Mouse (Mus musculus) liver, embryonic 15.5 days (tissue): ENCODE data around the gene Klf1. TPM values are rescaled to one million over a fixed set of nuclear protein-coding genes. Genes with fewer than 3 reads are reported as not detected.
A peak's percentile ranks its signal among the peaks of the same experiment; 100 is the strongest.

Experiments
- ATAC-seq: fragments of 200-750 bp; cut with Nextera tagmentation; 2 replicates; pipeline ENCODE4 v1.8.0; 2017; ENCODE audit warnings: moderate number of reproducible peaks, mild to moderate bottlenecking, moderate library complexity; ENCODE audit not compliant: insufficient read depth
- H3K27ac ChIP-seq: fragments of 300-500 bp; sonication (generic); replicated peaks from 2 replicates; pipeline ENCODE4 v1.5.1; 2015; ENCODE audit warnings: mild to moderate bottlenecking, inconsistent platforms
- H3K27me3 ChIP-seq: fragments of 300-500 bp; sonication (generic); 2 replicates; pipeline ENCODE4 v1.6.1; 2015; ENCODE audit warnings: mild to moderate bottlenecking, inconsistent platforms
- H3K36me3 ChIP-seq: fragments of 300-500 bp; sonication (generic); replicated peaks from 2 replicates; pipeline ENCODE4 v1.6.1; 2015; ENCODE audit warnings: moderate library complexity, mild to moderate bottlenecking, inconsistent platforms
- H3K4me1 ChIP-seq: fragments of 300-500 bp; sonication (generic); replicated peaks from 2 replicates; pipeline ENCODE4 v1.6.1; 2015; ENCODE audit warnings: inconsistent platforms
- H3K4me2 ChIP-seq: fragments of 300-500 bp; sonication (generic); 2 replicates; pipeline ENCODE4 v1.6.1; 2015; ENCODE audit warnings: moderate library complexity, mild to moderate bottlenecking, inconsistent platforms
- H3K4me3 ChIP-seq: fragments of 300-500 bp; sonication (generic); replicated peaks from 2 replicates; pipeline ENCODE4 v1.5.1; 2015; ENCODE audit warnings: mild to moderate bottlenecking, inconsistent platforms
- H3K9ac ChIP-seq: fragments of 300-500 bp; sonication (generic); 2 replicates; pipeline ENCODE4 v1.6.1; 2015; ENCODE audit warnings: moderate library complexity, mild to moderate bottlenecking, inconsistent platforms
- H3K9me3 ChIP-seq: fragments of 300-500 bp; sonication (generic); replicated peaks from 2 replicates; pipeline ENCODE4 v1.6.1; 2016; ENCODE audit warnings: inconsistent platforms
- WGBS: fragments of 180-500 bp; shearing (Covaris S2); methylation state at CpG from one replicate; pipeline ENCODE4 v1.1.7; 2015; ENCODE audit warnings: mixed read lengths; ENCODE audit not compliant: insufficient replicate concordance; 5-methylcytosine and 5-hydroxymethylcytosine counted together
- polyA plus RNA-seq: library from polyadenylated mRNA; unstranded; fragments of >200 nt; fragmentation: Nextera tagmentation; extraction: Ambion mirVana; gene quantifications from 2 replicates; pipeline ENCODE4 v1.2.1, GENCODE M21; 2015

Gene Klf1
- 443 and 534 TPM in 2 replicates for polyA plus RNA-seq

DNA sequence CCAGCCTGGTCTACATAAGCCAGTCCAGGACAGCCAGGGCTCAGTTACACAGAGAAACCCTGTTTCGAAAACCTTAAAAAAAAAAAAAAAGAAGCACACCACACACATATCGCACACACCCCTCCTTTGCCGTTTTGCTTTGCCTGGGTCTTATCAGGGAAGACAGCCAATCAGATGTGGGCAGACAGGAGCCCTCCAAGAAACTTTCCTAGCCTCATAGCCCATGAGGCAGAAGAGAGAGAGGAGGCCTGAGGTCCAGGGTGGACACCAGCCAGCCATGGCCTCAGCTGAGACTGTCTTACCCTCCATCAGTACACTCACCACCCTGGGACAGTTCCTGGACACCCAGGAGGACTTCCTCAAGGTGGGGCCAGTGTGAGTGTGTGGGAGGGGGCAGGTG is at the start of gene Klf1:
Klf1 (plus strand) TSS at position 177 of the 400 bp plus-strand sequence.
- Histone ChIP-seq H3K27ac (peak within 1 kb of the TSS; percentile 99), H3K27me3 (no peaks in the 10 kb centered on the region), H3K4me2 (peak within 1 kb of the TSS; percentile 92), H3K9ac (peak within 1 kb of the TSS; percentile 97), H3K36me3 (peaks cover 34% of the 10 kb centered on the region), H3K4me3 (peak within 1 kb of the TSS; percentile 88), H3K9me3 (no peaks in the 10 kb centered on the region), H3K4me1 (peaks cover 72% of the 10 kb centered on the region)
- WGBS: 16% methylated on average over 3 of the region's 3 CpGs
- ATAC-seq: peak; percentile 66

DNA sequence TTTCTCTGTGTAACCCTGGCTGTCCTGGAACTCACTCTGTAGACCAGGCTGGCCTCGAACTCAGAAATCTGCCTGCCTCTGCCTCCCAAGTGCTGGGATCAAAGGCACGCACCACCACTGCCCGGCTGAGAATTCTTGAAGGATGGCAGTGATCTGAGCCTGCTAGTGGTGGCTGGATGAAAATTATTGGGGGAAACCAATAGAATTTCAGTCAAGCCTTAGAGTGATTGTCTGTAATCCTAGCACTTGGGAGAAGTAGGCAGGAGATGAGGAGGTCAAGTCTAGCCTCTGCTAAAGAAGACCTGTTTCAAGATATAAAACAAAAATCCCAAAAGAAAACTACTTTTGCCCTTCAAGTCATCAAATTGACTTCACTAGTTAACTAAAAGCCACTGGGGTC is 45.3 kb upstream of the Klf1 start:
- H3K27me3 ChIP-seq: no peaks in the 10 kb centered on the region
- no peaks in the 10 kb centered on the region for H3K9me3 ChIP-seq
- H3K4me3 ChIP-seq: peak overlapping the region; percentile 92
- peaks cover 25% of the 10 kb centered on the region for H3K36me3 ChIP-seq
- no peak for ATAC-seq
- 83% methylated on average over 3 of the region's 3 CpGs for WGBS
- H3K4me2 ChIP-seq: peak overlapping the region; percentile 81
- H3K4me1 ChIP-seq: peaks cover 26% of the 10 kb centered on the region
- 0 out of 2 replicates have a peak overlapping the region, but pooled peaks have one; percentile 89 for H3K9ac ChIP-seq
- H3K27ac ChIP-seq: no peak overlapping the region

DNA sequence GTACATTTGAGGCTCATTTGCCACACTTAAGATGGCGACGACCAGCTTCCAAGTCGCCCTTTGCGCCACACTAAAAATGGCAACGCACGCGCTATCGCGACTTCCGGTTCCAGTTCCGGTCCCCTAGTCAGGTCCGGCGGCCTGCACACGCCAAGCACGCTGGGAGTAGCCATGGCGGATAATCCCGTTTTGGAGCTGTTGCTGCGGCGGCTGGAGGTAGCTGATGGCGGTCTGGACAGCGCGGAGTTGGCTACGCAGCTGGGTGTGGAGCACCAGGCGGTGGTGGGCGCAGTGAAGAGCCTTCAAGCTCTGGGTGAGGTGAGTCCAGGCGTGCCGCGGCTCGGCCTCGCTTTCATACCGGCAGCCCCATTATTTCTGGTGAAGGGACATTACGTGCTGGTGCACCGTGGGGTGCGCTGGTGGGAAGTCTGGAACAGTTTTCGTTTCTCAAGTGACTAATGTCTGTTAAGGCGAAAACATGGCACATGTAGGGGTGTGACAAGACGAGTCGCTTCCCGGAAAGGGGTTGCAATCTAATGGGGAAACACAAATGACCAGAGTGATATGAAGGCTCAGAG is 44.8 kb upstream of the Klf1 start, which contains the start of gene Farsa:
Farsa (plus strand) TSS at position 126 of the 578 bp plus-strand sequence.
- ATAC-seq: peak; percentile 87
- Histone ChIP-seq H3K4me3 (peak within 1 kb of the TSS; percentile 92), H3K9me3 (no peaks in the 10 kb centered on the region), H3K9ac (peak within 1 kb of the TSS; percentile 89), H3K27ac (peak within 1 kb of the TSS; percentile 87), H3K27me3 (no peaks in the 10 kb centered on the region), H3K36me3 (peaks cover 30% of the 10 kb centered on the region), H3K4me2 (peak within 1 kb of the TSS; percentile 81), H3K4me1 (peaks cover 26% of the 10 kb centered on the region)
- WGBS: under 1% methylated on average over 39 of the region's 39 CpGs

DNA sequence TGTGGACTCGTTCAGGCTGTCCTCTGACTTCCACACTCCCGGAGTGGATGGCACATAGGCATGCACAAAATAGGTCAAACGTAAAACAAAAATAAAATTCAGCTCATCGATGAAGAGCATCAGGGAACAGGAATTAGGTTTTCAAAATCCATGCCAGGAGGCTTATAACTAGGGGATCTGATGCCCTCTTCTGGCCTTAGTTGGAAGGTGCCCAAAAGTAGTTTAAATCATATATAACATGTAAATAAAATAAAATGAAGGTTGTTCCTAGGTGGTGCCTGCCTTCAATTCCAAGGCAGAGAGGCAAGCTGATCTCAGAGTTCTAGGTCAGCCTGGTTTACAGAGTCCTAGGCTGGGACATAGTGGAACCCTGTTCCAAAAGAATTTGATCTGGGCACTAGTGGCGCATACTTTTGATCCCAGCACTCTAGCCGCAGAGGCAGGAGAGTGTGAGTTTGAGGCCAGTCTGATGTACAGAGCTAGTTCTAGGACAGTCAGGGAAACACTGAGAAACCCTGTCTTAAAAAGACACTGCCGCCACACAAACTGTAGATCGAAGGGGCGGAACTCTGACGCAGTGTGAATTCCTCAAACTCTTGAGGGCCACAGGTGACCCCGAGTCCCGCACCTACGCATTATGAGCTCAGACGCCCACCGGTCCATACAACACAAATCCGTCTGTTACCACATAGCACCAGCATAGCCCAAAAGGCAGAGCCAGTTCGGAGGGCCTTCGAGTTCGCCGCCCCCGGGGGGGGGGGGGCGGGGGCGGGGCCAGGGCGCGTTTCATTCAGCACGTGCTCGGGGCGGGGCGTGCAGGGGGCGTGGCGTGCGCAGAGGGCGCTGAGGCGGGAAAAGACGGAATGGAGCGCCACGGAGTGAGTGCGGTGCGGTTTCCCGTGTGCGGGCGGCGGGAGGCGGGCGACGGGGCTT is 30.1 kb upstream of the Klf1 start, which contains the start of gene Syce2:
Syce2 (plus strand) TSS at position 736 of the 933 bp plus-strand sequence.
- H3K9me3 ChIP-seq: no peaks in the 10 kb centered on the region
- no peaks in the 10 kb centered on the region for H3K27me3 ChIP-seq
- peak within 1 kb of the TSS; percentile 60 for H3K9ac ChIP-seq
- H3K4me1 ChIP-seq: peaks cover 40% of the 10 kb centered on the region
- H3K4me3 ChIP-seq: peak within 1 kb of the TSS; percentile 66
- 6% methylated on average over 46 of the region's 46 CpGs for WGBS
- ATAC-seq: peak; percentile 76
- peaks cover 39% of the 10 kb centered on the region for H3K36me3 ChIP-seq
- H3K27ac ChIP-seq: peak within 1 kb of the TSS; percentile 84
- peak within 1 kb of the TSS; percentile 99 for H3K4me2 ChIP-seq

DNA sequence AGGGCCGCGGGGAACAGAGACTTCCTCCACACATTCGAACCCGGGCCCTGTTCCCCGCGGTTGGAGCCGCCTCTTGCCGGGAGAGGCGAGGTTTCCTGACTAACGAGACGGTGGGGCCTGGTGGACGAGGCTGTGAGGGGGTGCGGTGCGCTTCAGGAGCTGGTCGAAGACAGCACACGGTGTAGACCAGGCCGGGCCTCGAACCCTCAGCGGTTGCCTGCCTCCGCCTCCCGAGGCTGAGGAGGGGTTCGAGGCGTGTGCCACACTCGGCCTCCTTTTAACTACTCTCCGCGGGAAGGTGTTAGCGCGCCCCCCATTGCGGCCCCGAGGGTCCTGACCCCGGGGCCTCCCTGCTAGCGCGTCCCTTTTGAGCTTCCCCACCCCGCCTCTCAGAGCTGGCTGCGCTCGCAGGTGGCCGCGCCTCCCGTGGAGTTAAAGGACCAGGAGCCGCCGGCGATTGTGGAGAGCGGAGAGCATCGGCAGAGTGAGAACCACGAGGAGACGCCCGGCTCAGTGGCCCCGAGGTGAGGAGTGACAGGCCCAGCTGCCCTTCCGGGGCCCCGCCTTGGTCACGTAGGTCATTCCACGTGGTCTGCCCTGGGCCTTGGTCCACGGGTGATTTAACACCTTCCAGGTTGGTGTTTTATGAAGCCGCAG is 29.3 kb upstream of the Klf1 start:
- peak overlapping the region; percentile 84 for H3K27ac ChIP-seq
- WGBS: 2% methylated on average over 54 of the region's 54 CpGs

DNA sequence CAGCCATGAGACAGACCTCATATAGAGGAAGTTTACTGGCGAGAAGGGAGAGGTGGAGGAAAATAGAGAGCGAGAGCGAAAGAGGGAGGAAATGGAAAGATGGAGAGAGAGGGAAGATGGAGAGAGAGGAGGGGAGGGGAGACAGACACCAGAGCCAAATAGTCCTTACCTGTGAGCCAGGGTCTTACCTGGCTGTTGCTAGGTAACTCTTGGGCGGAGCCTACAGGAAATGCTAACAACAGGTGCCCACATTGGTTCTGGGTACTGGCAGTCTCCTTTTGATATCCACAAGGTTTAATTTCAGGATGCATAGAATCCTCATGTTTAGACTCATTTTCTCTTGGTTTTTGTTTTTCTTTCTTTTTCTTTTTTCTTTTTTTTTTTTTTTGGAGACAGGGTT is 28.7 kb upstream of the Klf1 start:
- peak overlapping the region; percentile 66 for H3K4me3 ChIP-seq
- H3K4me2 ChIP-seq: peak overlapping the region; percentile 99
- H3K27me3 ChIP-seq: no peaks in the 10 kb centered on the region
- peaks cover 50% of the 10 kb centered on the region for H3K4me1 ChIP-seq
- ATAC-seq: no peak
- peaks cover 30% of the 10 kb centered on the region for H3K36me3 ChIP-seq
- 63% methylated on average over 4 of the region's 4 CpGs for WGBS
- no peaks in the 10 kb centered on the region for H3K9me3 ChIP-seq
- H3K27ac ChIP-seq: peak overlapping the region; percentile 84; the same call in 1 of the 2 replicates
- H3K9ac ChIP-seq: peak overlapping the region; percentile 60

More for the DNA sequence above, 29.3 kb upstream of the Klf1 start:
- ATAC-seq: peak; percentile 62
- Histone ChIP-seq H3K9me3 (no peaks in the 10 kb centered on the region), H3K4me1 (peaks cover 45% of the 10 kb centered on the region), H3K4me3 (peak overlapping the region; percentile 66), H3K4me2 (peak overlapping the region; percentile 99), H3K9ac (peak overlapping the region; percentile 60), H3K36me3 (peaks cover 31% of the 10 kb centered on the region), H3K27me3 (no peaks in the 10 kb centered on the region)

DNA sequence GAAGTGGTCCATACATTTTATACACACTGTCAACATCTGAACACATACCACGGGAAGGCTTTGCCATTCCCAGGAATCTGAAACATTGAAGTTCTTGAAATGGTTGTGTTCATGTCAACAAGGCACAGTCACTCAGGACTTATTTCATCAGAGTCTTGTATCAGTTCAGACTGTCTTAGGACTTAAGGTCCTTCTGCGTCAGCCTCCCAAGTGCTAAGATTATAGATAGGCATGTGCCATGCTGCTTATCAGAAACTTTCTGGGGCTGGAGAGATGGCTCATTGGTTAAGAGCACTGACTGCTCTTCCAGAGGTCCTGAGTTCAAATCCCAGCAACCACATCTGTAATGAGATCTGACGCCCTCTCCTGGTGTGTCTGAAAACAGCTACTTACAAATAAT is 27.4 kb upstream of the Klf1 start:
- ATAC-seq: no peak
- peak overlapping the region; percentile 63 for H3K27ac ChIP-seq
- peaks cover 59% of the 10 kb centered on the region for H3K4me1 ChIP-seq
- H3K9ac ChIP-seq: no peak overlapping the region
- H3K4me3 ChIP-seq: no peak overlapping the region
- H3K9me3 ChIP-seq: no peaks in the 10 kb centered on the region
- 50% methylated on average over 3 of the region's 3 CpGs for WGBS
- no peak overlapping the region for H3K4me2 ChIP-seq
- H3K27me3 ChIP-seq: no peaks in the 10 kb centered on the region
- H3K36me3 ChIP-seq: peaks cover 18% of the 10 kb centered on the region

DNA sequence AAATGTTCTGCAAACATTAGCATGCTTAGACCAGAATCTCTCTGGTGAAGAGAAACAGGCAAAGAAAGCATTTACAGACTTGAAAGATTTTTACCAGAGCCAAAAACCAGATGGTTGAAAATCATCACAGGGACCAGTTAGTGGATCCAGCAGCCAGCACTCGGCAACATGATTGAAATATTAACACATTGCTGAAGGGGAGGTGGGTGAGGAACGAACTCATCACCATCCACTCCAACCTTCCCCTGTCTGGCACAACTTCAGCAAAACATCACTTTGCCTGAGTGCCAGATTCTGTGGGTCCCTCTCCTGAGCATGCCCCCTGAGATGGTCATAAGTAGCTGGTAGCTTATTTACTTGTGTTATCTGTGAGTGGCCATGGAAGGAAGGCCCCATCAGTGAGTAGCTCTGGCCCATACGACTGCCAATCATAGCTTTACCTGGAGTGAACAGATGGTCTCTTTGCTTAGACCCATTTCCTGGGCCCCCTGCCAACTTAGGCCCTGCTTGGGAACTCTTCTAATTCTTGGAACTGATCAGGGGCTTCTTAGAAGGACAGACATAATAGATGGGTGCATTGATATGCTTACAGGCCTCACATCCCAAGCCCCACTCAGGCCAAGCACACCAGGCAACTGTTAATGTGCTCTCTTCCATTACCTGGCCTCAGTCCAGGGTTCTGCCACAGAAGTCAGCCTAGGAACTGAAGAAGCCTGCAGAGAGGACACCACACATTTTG is 24.3 kb upstream of the Klf1 start:
- Histone ChIP-seq H3K9ac (no peak overlapping the region), H3K27me3 (no peaks in the 10 kb centered on the region), H3K4me2 (no peak overlapping the region), H3K4me3 (no peak overlapping the region), H3K4me1 (peaks cover 45% of the 10 kb centered on the region), H3K36me3 (peaks cover 17% of the 10 kb centered on the region; the same call in 1 of the 2 replicates), H3K9me3 (no peaks in the 10 kb centered on the region), H3K27ac (no peak overlapping the region; the same call in 1 of the 2 replicates)
- 74% methylated on average over 3 of the region's 3 CpGs for WGBS
- no peak for ATAC-seq

DNA sequence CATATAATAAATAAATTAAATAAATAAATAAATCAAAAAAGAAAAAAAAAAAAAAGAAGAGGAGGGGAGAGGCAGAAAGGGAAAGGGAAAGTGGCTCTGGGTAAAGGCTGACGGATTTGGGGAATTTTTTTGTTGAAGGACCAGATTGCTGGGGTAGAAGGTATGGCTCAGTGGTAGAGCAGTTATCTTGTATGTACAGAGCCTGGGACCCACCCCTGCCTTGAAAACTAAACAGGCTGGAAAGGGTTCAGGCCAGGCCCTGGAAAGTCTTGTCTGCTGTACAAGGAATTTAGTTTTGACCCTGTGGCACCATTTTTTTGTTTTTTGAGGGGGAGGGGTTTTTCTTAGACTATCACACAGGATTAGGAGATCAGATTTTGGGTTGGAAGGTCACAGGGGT is 22.8 kb upstream of the Klf1 start:
- 55% methylated on average over 1 of the region's 1 CpGs for WGBS
- Histone ChIP-seq H3K9me3 (no peaks in the 10 kb centered on the region), H3K27me3 (no peaks in the 10 kb centered on the region), H3K4me2 (no peak overlapping the region), H3K27ac (0 out of 2 replicates have a peak overlapping the region, but pooled peaks have one; percentile 25), H3K4me1 (peaks cover 30% of the 10 kb centered on the region), H3K4me3 (no peak overlapping the region), H3K36me3 (peaks cover 17% of the 10 kb centered on the region; the same call in 1 of the 2 replicates), H3K9ac (no peak overlapping the region)
- ATAC-seq: peak; percentile 69

DNA sequence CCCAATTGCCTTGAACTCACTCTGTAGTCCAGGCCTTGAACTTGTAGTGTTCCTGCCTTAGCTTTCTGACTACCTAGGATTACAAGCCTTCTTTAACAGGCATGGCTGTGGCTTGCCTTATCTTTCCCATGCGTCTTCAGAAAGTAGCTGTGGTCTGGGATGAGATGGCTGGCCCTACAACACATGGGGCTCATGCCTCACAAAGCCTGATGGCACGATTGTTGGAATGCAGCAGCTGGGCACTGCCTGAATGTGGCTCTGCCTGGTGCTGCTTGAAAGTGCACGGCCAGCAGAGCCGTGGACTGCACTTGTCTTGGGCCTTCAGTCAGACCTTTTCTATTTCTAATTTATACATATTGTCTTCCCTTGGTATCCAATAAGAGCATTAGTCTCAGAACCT is 17.0 kb upstream of the Klf1 start:
- Histone ChIP-seq H3K27ac (no peak overlapping the region; the same call in 1 of the 2 replicates), H3K36me3 (peaks cover 56% of the 10 kb centered on the region)
- ATAC-seq: no peak

More for the DNA sequence above, 17.0 kb upstream of the Klf1 start:
- Histone ChIP-seq H3K4me2 (no peak overlapping the region), H3K4me3 (no peak overlapping the region), H3K9ac (no peak overlapping the region), H3K9me3 (no peaks in the 10 kb centered on the region), H3K4me1 (peaks cover 14% of the 10 kb centered on the region), H3K27me3 (no peaks in the 10 kb centered on the region)
- 47% methylated on average over 4 of the region's 4 CpGs for WGBS
